Mouse (Mus musculus) heart, postnatal 0 days (tissue): Measurements from ENCODE around the gene Slpi. TPM values are rescaled to one million over a fixed set of nuclear protein-coding genes. Genes with fewer than 3 reads are reported as not detected.
"Not testable (repeated sequence)": the region's sequence is repeated elsewhere in the genome, so short reads cannot be mapped to it uniquely, and the experiment has no call there.

Experiments used
- ATAC-seq: fragments of 200-750 bp; cut with Nextera tagmentation; 2 replicates; pipeline ENCODE4 v1.8.0; 2017; ENCODE audit warnings: low read depth, moderate number of reproducible peaks, moderate library complexity; ENCODE audit not compliant: insufficient read depth
- DNase-seq: peaks from one replicate; pipeline ENCODE4 v3.0.0-alpha.2; 2016; ENCODE audit warnings: low spot score
- H3K27ac ChIP-seq: fragments of 300-500 bp; sonication (generic); 2 replicates; pipeline ENCODE4 v1.5.1; 2014; ENCODE audit warnings: low read depth, mild to moderate bottlenecking
- H3K27me3 ChIP-seq: fragments of 300-500 bp; sonication (generic); 2 replicates; pipeline ENCODE4 v1.6.1; 2014; ENCODE audit warnings: low read length, mixed read lengths; ENCODE audit not compliant: control insufficient read depth, insufficient read depth
- H3K36me3 ChIP-seq: fragments of 300-500 bp; sonication (generic); replicated peaks from 2 replicates; pipeline ENCODE4 v1.6.1; 2014; ENCODE audit warnings: low read length, mixed read lengths; ENCODE audit not compliant: control insufficient read depth, insufficient read depth
- H3K4me1 ChIP-seq: fragments of 300-500 bp; sonication (generic); 2 replicates; pipeline ENCODE4 v1.6.1; 2014; ENCODE audit warnings: antibody characterized with exemption; ENCODE audit not compliant: control insufficient read depth, insufficient read depth
- H3K4me2 ChIP-seq: fragments of 300-500 bp; sonication (generic); 2 replicates; pipeline ENCODE4 v1.6.1; 2014; ENCODE audit warnings: low read depth, mild to moderate bottlenecking, low read length, moderate library complexity
- H3K4me3 ChIP-seq: fragments of 300-500 bp; sonication (generic); 2 replicates; pipeline ENCODE4 v1.5.1; 2014; ENCODE audit warnings: low read depth, low read length
- H3K9ac ChIP-seq: fragments of 300-500 bp; sonication (generic); replicated peaks from 2 replicates; pipeline ENCODE4 v1.6.1; 2014; ENCODE audit warnings: low read depth, low read length, mixed read lengths
- H3K9me3 ChIP-seq: fragments of 300-500 bp; sonication (generic); replicated peaks from 2 replicates; pipeline ENCODE4 v1.6.1; 2016; ENCODE audit warnings: low read length; ENCODE audit not compliant: control insufficient read depth
- CTCF ChIP-seq: IDR thresholded peaks from 2 replicates; pipeline ENCODE4 v1.5.1; 2016; ENCODE audit warnings: antibody characterized with exemption, control low read depth, low read depth
- EP300 ChIP-seq: IDR thresholded peaks from 2 replicates; pipeline ENCODE4 v1.6.1; 2016; ENCODE audit warnings: antibody characterized with exemption, low read depth
- WGBS: fragments of 180-500 bp; shearing (Covaris S2); extraction: QIAGEN DNeasy Blood & Tissue Kit; methylation state at CpG from one replicate; pipeline ENCODE4 v1.1.7; 2014; 5-methylcytosine and 5-hydroxymethylcytosine counted together
- microRNA-seq: library from miRNA; unstranded; fragments of <30 nt; microRNA quantifications from one replicate; pipeline ENCODE4, GENCODE M21; 2016
- polyA plus RNA-seq: library from polyadenylated mRNA; unstranded; fragments of >200 nt; fragmentation: Nextera tagmentation; extraction: Ambion mirVana; gene quantifications from 2 replicates; pipeline ENCODE4 v1.2.1, GENCODE M21; 2015
- total RNA-seq: library from RNA; depleted of rRNA; stranded (reverse); fragments of >200 nt; gene quantifications from 2 replicates; pipeline ENCODE4 v1.2.3, GENCODE M21; 2014; ENCODE audit warnings: low replicate concordance; rRNA removed

The Slpi gene
- total and polyA plus RNA-seq, 2 experiments from 2014 or later: 2.0 TPM; not detected in 1

GRCm38 (mm10) chr2:164320983-164321382 lies 67.9 kb downstream of the Slpi start:
- Histone ChIP-seq H3K36me3 (no peaks in the 10 kb centered on the region), H3K9ac (no peak overlapping the region), H3K27ac (no peak overlapping the region), H3K4me3 (no peak overlapping the region), H3K4me2 (no peak overlapping the region), H3K9me3 (no peaks in the 10 kb centered on the region), H3K4me1 (no peaks in the 10 kb centered on the region), H3K27me3 (no peaks in the 10 kb centered on the region)
- no peak for ATAC-seq
- 73% methylated on average over 6 of the region's 6 CpGs for WGBS
- TF ChIP-seq EP300: no peak
- no peak for TF ChIP-seq CTCF
- DNase-seq: no peak

GRCm38 (mm10) chr2:164316451-164316850 lies 72.4 kb downstream of the Slpi start, which contains the start of gene Svs6:
Gene Svs6, plus strand, starts transcription at chr2:164316751.
- DNase-seq, H3K9me3 ChIP-seq, ATAC-seq, H3K36me3 ChIP-seq, H3K27ac ChIP-seq, H3K4me1 ChIP-seq, H3K27me3 ChIP-seq, H3K4me3 ChIP-seq, H3K9ac ChIP-seq, H3K4me2 ChIP-seq: not testable (repeated sequence)
- 80% methylated on average over 1 of the region's 1 CpGs for WGBS

GRCm38 (mm10) chr2:164315460-164315859 lies 73.4 kb downstream of the Slpi start:
- H3K27me3 ChIP-seq, DNase-seq, H3K27ac ChIP-seq, H3K9ac ChIP-seq, H3K36me3 ChIP-seq, H3K4me3 ChIP-seq, ATAC-seq, H3K4me1 ChIP-seq, H3K4me2 ChIP-seq, H3K9me3 ChIP-seq: not testable (repeated sequence)

GRCm38 (mm10) chr2:164312599-164312998 lies 76.3 kb downstream of the Slpi start:
- DNase-seq (no peak), ATAC-seq (no peak)
- no peak overlapping the region for H3K4me3 ChIP-seq
- TF ChIP-seq EP300 (no peak), CTCF (no peak)
- H3K36me3 ChIP-seq: no peaks in the 10 kb centered on the region
- no peaks in the 10 kb centered on the region for H3K4me1 ChIP-seq
- H3K9me3 ChIP-seq: no peaks in the 10 kb centered on the region
- H3K4me2 ChIP-seq: no peak overlapping the region
- 69% methylated on average over 5 of the region's 5 CpGs for WGBS
- H3K9ac ChIP-seq: no peak overlapping the region
- H3K27me3 ChIP-seq: no peaks in the 10 kb centered on the region
- no peak overlapping the region for H3K27ac ChIP-seq

Small RNAs within 50 kb of the gene (microRNA-seq; reads per million reads assigned to microRNA genes)
- not detected for gene Mir7678

Other genes with a start within 250 kb of the Slpi start
- gene Kcns1, start 218.0 kb downstream of the Slpi start, total RNA-seq: 0.23 TPM in 1 of 2 replicates, not detected in the other
- 0.04 and 0.05 TPM in 2 replicates for gene Kcns1, start 218.0 kb downstream of the Slpi start, polyA plus RNA-seq
- gene Wfdc5, start 206.4 kb downstream of the Slpi start, total RNA-seq: not detected in 2 replicates
- gene Wfdc5, start 206.4 kb downstream of the Slpi start, polyA plus RNA-seq: not detected in 2 replicates
- not detected in 2 replicates for gene Wfdc12, start 198.5 kb downstream of the Slpi start, total RNA-seq
- gene Wfdc12, start 198.5 kb downstream of the Slpi start, polyA plus RNA-seq: not detected in 2 replicates
- gene Wfdc15a, start 189.0 kb downstream of the Slpi start, total RNA-seq: not detected in 2 replicates
- gene Wfdc15a, start 189.0 kb downstream of the Slpi start, polyA plus RNA-seq: not detected in 2 replicates
- not detected in 2 replicates for gene Wfdc15b, start 167.4 kb downstream of the Slpi start, total RNA-seq
- not detected in 2 replicates for gene Wfdc15b, start 167.4 kb downstream of the Slpi start, polyA plus RNA-seq
- not detected in 2 replicates for gene Svs2, start 150.6 kb downstream of the Slpi start, total RNA-seq
- not detected in 2 replicates for gene Svs2, start 150.6 kb downstream of the Slpi start, polyA plus RNA-seq
- gene Svs3b, start 132.5 kb downstream of the Slpi start, total RNA-seq: not detected in 2 replicates
- not detected in 2 replicates for gene Svs3b, start 132.5 kb downstream of the Slpi start, polyA plus RNA-seq
- gene Svs4, start 110.6 kb downstream of the Slpi start, total RNA-seq: not detected in 2 replicates
- gene Svs4, start 110.6 kb downstream of the Slpi start, polyA plus RNA-seq: not detected in 2 replicates
- not detected in 2 replicates for gene Svs3a, start 99.8 kb downstream of the Slpi start, total RNA-seq
- not detected in 2 replicates for gene Svs3a, start 99.8 kb downstream of the Slpi start, polyA plus RNA-seq
- gene Svs6, start 72.3 kb downstream of the Slpi start, total RNA-seq: not detected in 2 replicates
- not detected in 2 replicates for gene Svs6, start 72.3 kb downstream of the Slpi start, polyA plus RNA-seq
- not detected in 2 replicates for gene Svs5, start 56.4 kb downstream of the Slpi start, total RNA-seq
- gene Svs5, start 56.4 kb downstream of the Slpi start, polyA plus RNA-seq: not detected in 2 replicates
- gene Rbpjl, start 14.0 kb upstream of the Slpi start, total RNA-seq: not detected in 2 replicates
- gene Rbpjl, start 14.0 kb upstream of the Slpi start, polyA plus RNA-seq: 0.04 and 0.05 TPM in 2 replicates
- gene Matn4, start 16.1 kb upstream of the Slpi start, total RNA-seq: 1.7 and 3.3 TPM in 2 replicates
- gene Matn4, start 16.1 kb upstream of the Slpi start, polyA plus RNA-seq: 1.1 and 1.5 TPM in 2 replicates
- gene Sdc4, start 54.8 kb upstream of the Slpi start, total RNA-seq: 42.2 and 46.5 TPM in 2 replicates
- 30.4 and 30.7 TPM in 2 replicates for gene Sdc4, start 54.8 kb upstream of the Slpi start, polyA plus RNA-seq
- 71.8 and 87.9 TPM in 2 replicates for gene Sys1, start 67.9 kb upstream of the Slpi start, total RNA-seq
- gene Sys1, start 67.9 kb upstream of the Slpi start, polyA plus RNA-seq: 37.6 and 39.1 TPM in 2 replicates
- 6.7 and 34.3 TPM in 2 replicates for gene Gm20458, start 71.9 kb upstream of the Slpi start, total RNA-seq
- 15.4 and 15.5 TPM in 2 replicates for gene Gm20458, start 71.9 kb upstream of the Slpi start, polyA plus RNA-seq
- not detected in 2 replicates for gene Trp53tg5, start 84.6 kb upstream of the Slpi start, total RNA-seq
- gene Trp53tg5, start 84.6 kb upstream of the Slpi start, polyA plus RNA-seq: not detected in 2 replicates
- gene Dbndd2, start 97.0 kb upstream of the Slpi start, total RNA-seq: 22.3 and 26.6 TPM in 2 replicates
- 16.8 and 16.9 TPM in 2 replicates for gene Dbndd2, start 97.0 kb upstream of the Slpi start, polyA plus RNA-seq
- gene Pigt, start 108.4 kb upstream of the Slpi start, total RNA-seq: 45.0 and 51.0 TPM in 2 replicates
- gene Pigt, start 108.4 kb upstream of the Slpi start, polyA plus RNA-seq: 30.9 and 32.0 TPM in 2 replicates
- 2.9 and 8.5 TPM in 2 replicates for gene Wfdc2, start 173.3 kb upstream of the Slpi start, total RNA-seq
- gene Wfdc2, start 173.3 kb upstream of the Slpi start, polyA plus RNA-seq: 0.74 and 23.0 TPM in 2 replicates
- gene Spint3, start 184.4 kb upstream of the Slpi start, total RNA-seq: not detected in 2 replicates
- gene Spint3, start 184.4 kb upstream of the Slpi start, polyA plus RNA-seq: not detected in 2 replicates
- gene Wfdc6a, start 196.4 kb upstream of the Slpi start, total RNA-seq: not detected in 2 replicates
- 0.25 and 0.30 TPM in 2 replicates for gene Wfdc6a, start 196.4 kb upstream of the Slpi start, polyA plus RNA-seq
- not detected in 2 replicates for gene Eppin, start 204.5 kb upstream of the Slpi start, total RNA-seq
- gene Eppin, start 204.5 kb upstream of the Slpi start, polyA plus RNA-seq: not detected in 2 replicates
- gene Wfdc6b, start 224.4 kb upstream of the Slpi start, total RNA-seq: not detected in 2 replicates
- not detected in 2 replicates for gene Wfdc6b, start 224.4 kb upstream of the Slpi start, polyA plus RNA-seq
- gene Wfdc8, start 224.5 kb upstream of the Slpi start, total RNA-seq: not detected in 2 replicates
- not detected in 2 replicates for gene Wfdc8, start 224.5 kb upstream of the Slpi start, polyA plus RNA-seq
- not detected in 2 replicates for gene Wfdc16, start 249.7 kb upstream of the Slpi start, total RNA-seq
- gene Wfdc16, start 249.7 kb upstream of the Slpi start, polyA plus RNA-seq: not detected in 2 replicates